Mouse (Mus musculus) brain, embryonic 14.5 days (tissue): ENCODE measurements around the gene Cdc123. TPM values are rescaled to one million over a fixed set of nuclear protein-coding genes. Genes with fewer than 3 reads are reported as not detected.

Experiments
- DNase-seq: peaks from one replicate; pipeline ENCODE4 v3.0.0-alpha.2; 2011; ENCODE audit warnings: low read depth
- CTCF ChIP-seq: fragments of 200-500 bp; IDR thresholded peaks from 2 replicates; pipeline ENCODE4 v1.5.1; 2012; ENCODE audit warnings: inconsistent platforms, mild to moderate bottlenecking, moderate library complexity, borderline replicate concordance; ENCODE audit not compliant: insufficient read depth, insufficient read length; ENCODE audit errors: extremely low read depth
- POLR2A ChIP-seq: fragments of 200-500 bp; IDR thresholded peaks from 2 replicates; pipeline ENCODE4 v1.6.1; 2012; ENCODE audit warnings: mild to moderate bottlenecking, inconsistent platforms, borderline replicate concordance; ENCODE audit not compliant: poor library complexity, insufficient read depth, insufficient read length, severe bottlenecking; ENCODE audit errors: extremely low read depth
- polyA plus RNA-seq: library from polyadenylated mRNA; depleted of rRNA; stranded (reverse); fragments of >200 nt; gene quantifications from 2 replicates; pipeline ENCODE4 v1.2.3, GENCODE M21; 2012

The Cdc123 gene
- polyA plus RNA-seq, 1 experiment: 151 TPM

DNA sequence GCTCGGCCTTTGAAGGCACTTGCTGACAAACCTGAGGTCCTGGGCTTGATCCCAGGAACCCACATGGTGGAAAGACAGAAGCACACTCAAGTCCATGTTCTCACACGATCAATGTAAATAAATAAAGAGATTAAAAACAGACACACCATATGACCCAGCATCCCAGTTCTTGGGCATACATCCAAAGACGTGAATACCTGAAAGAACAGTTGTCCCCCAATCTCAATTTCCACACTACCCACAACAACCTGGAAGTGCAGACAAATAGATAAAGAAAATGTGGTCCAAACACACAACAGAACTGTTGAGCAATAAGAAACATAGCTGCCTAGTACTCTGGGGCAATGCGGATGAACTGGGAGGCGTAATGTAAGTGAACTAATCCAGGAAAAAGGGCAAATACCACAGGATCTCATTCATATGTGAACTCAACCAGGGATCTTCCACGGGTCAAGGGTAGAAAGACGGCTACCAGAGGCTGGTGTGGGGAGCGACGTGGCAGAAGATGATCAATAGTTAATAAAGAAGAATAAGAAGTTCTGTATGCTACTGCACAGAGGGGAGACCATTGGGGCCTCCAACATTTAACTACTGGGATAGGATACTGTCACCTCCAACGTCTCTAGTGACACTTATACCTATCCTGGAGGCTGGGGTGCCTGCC, 42.9 kb downstream of the Cdc123 start:
- TF ChIP-seq CTCF: no peak
- no peak for TF ChIP-seq POLR2A

DNA sequence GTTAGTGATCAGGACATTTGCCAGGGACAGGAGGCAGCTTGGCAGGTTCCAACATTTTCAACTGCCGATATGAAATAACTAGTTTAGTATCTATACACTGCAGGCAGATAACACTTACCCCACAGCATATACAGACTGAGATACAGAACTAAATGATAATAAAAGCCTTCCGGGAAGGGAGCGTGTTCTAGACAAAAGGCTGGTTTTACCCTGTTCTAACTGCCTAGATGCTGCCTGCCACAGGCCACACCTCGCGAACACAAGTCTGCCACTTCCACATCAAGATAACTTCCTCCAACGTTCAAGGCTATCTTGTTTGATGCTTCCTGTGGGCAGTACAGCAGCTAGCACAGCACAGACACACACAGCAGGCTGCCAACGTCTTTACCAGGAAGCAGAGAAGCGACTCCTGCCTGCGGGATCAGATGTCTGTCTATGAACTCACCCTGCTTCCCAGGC, 43.8 kb downstream of the Cdc123 start:
- DNase-seq: no peak
- TF ChIP-seq POLR2A (no peak), CTCF (no peak)

More for the DNA sequence above, 42.9 kb downstream of the Cdc123 start:
- DNase-seq: no peak

- TF ChIP-seq POLR2A: no peak
- TF ChIP-seq CTCF: no peak
- DNase-seq: no peak
These were observed 46.9 kb downstream of the Cdc123 start for GRCm38 (mm10) chr2:5797816-5798672.

GRCm38 (mm10) chr2:5793771-5794170, 51.2 kb downstream of the Cdc123 start:
- TF ChIP-seq CTCF: no peak
- no peak for TF ChIP-seq POLR2A
- no peak for DNase-seq

GRCm38 (mm10) chr2:5792056-5792455, 52.9 kb downstream of the Cdc123 start:
- DNase-seq: no peak
- TF ChIP-seq CTCF (no peak), POLR2A (no peak)

DNA sequence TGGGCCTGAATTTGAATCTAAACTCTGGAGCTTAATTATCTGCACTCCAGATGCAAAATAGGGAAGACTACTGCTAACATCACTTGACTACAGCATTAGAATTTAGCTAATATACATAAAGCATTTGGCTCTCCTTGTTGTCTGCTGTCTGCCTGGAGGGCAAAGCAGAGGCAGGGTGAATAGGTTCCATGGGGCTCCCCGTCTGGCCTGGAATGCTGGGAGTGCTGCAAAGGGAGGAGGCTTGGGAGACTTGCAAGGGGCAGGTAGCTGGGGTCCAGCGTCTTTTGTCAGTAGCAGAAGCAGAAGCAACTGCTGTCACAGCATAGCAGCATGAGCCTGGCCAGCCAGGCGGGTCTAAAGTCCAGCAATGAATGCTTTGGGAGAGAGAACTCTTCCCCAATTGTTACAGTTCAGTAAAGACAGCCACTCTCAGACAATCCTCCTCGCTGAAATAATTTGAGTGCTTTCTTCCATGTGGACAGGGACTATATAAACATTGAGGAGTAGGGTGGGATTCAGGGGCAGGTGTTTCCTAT, 55.3 kb downstream of the Cdc123 start:
- no peak for DNase-seq

DNA sequence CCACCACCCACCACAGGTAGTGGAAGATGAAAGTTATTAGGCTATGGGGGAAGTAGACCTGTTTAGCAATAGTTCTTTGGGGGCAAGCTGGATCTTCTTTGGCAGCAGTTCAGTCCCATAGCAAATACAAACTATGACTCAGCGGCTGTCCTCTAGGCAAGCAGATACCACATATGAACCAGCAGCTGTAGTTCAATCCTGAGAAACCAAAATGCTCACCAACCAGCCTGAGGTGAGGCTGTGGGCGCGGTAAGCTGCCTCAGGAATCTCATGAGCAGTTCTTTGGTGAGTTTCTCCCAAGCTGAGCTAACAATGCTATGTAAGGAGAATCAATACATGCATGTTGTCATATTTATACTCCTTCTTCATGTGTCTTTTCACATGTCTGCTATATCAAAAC, 57.6 kb downstream of the Cdc123 start:
- TF ChIP-seq POLR2A (no peak), CTCF (no peak)
- no peak for DNase-seq

More for the DNA sequence above, 55.3 kb downstream of the Cdc123 start:
- TF ChIP-seq POLR2A (no peak), CTCF (no peak)

- no peak for DNase-seq
- no peak for TF ChIP-seq CTCF
- TF ChIP-seq POLR2A: no peak
These were observed 72.5 kb downstream of the Cdc123 start for GRCm38 (mm10) chr2:5772464-5772863.

DNA sequence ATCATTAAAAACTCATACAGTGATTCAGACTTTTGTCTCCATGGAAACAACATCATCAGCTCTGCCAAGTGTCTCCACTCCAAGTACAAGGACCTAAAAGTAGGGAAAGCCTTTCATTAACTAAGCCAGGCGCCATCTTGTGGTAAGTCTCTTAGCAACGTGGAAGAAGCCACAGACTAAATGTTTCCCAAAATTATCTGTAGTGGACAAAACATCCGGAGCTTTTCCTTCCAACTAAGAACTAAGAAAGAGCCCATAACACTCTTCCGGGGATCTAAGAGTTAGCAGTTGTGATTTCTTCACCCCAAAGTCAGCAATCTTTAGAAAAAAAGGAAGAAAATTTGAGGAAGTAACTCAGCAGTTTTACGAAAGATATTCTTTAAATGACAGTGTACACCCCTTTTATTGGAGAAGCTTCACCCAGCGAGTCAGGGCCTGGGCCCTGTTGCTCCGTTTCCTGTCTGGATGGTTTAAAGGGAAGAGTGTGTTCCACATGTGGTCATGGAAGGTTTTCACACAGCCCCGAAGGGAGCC, 74.2 kb downstream of the Cdc123 start:
- TF ChIP-seq POLR2A (no peak), CTCF (peak; percentile 61; the same call in 1 of the 2 replicates)
- peak; percentile 94 for DNase-seq

- no peak for TF ChIP-seq CTCF
- no peak for TF ChIP-seq POLR2A
- no peak for DNase-seq
These were observed 75.3 kb downstream of the Cdc123 start for GRCm38 (mm10) chr2:5769630-5770029.

DNA sequence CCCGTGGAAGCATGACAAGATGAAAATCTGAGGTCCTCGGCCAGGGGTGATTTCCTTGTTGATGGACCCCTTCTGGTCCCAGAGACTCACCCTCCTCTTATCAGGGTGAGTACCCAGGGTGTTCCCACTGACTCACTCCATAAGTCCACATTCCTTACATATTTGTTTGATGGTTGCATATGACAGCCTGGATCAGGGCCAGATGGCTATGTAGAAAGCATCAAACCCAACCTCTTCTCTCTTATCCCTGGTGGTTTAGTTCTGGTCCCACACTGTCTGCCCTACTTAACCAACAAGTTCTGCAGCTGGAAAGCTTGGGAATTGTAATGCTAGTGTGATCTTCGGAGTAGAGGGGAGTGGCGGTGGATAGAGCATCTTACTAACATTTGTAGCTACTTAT, 76.0 kb downstream of the Cdc123 start:
- TF ChIP-seq POLR2A (no peak), CTCF (no peak)
- DNase-seq: no peak
